Mouse (Mus musculus) embryonic facial prominence, embryonic 15.5 days (tissue): ENCODE results near the gene Plcl1. TPM values are rescaled to one million over a fixed set of nuclear protein-coding genes. Genes with fewer than 3 reads are reported as not detected.

Experiments
- ATAC-seq: fragments of 200-750 bp; cut with Nextera tagmentation; 2 replicates; pipeline ENCODE4 v1.8.0; 2017; ENCODE audit warnings: low read depth, moderate TSS enrichment; ENCODE audit not compliant: insufficient number of reproducible peaks, low FRiP score, low TSS enrichment
- H3K27ac ChIP-seq: fragments of 300-500 bp; sonication (generic); replicated peaks from 2 replicates; pipeline ENCODE4 v1.5.1; 2015; ENCODE audit warnings: mild to moderate bottlenecking, inconsistent platforms
- H3K27me3 ChIP-seq: fragments of 300-500 bp; sonication (generic); 2 replicates; pipeline ENCODE4 v1.6.1; 2015; ENCODE audit warnings: inconsistent platforms
- H3K36me3 ChIP-seq: fragments of 300-500 bp; sonication (generic); 2 replicates; pipeline ENCODE4 v1.6.1; 2015; ENCODE audit warnings: mild to moderate bottlenecking, inconsistent platforms
- H3K4me1 ChIP-seq: fragments of 300-500 bp; sonication (generic); 2 replicates; pipeline ENCODE4 v1.6.1; 2015; ENCODE audit warnings: inconsistent platforms
- H3K4me2 ChIP-seq: fragments of 300-500 bp; sonication (generic); replicated peaks from 2 replicates; pipeline ENCODE4 v1.6.1; 2015; ENCODE audit warnings: mild to moderate bottlenecking, inconsistent platforms
- H3K4me3 ChIP-seq: fragments of 300-500 bp; sonication (generic); replicated peaks from 2 replicates; pipeline ENCODE4 v1.5.1; 2015; ENCODE audit warnings: mild to moderate bottlenecking, inconsistent platforms
- H3K9ac ChIP-seq: fragments of 300-500 bp; sonication (generic); 2 replicates; pipeline ENCODE4 v1.6.1; 2015; ENCODE audit warnings: inconsistent platforms
- H3K9me3 ChIP-seq: fragments of 300-500 bp; sonication (generic); replicated peaks from 2 replicates; pipeline ENCODE4 v1.6.1; 2016; ENCODE audit warnings: inconsistent platforms
- WGBS: fragments of 180-500 bp; shearing (Covaris S2); methylation state at CpG from one replicate; pipeline ENCODE4 v1.1.7; 2015; 5-methylcytosine and 5-hydroxymethylcytosine counted together
- polyA plus RNA-seq: library from polyadenylated mRNA; unstranded; fragments of >200 nt; fragmentation: Nextera tagmentation; extraction: Ambion mirVana; gene quantifications from 2 replicates; pipeline ENCODE4 v1.2.1, GENCODE M21; 2015

Gene Plcl1
- polyA plus RNA-seq, 1 experiment from 2014 or later: 2.2 TPM

DNA sequence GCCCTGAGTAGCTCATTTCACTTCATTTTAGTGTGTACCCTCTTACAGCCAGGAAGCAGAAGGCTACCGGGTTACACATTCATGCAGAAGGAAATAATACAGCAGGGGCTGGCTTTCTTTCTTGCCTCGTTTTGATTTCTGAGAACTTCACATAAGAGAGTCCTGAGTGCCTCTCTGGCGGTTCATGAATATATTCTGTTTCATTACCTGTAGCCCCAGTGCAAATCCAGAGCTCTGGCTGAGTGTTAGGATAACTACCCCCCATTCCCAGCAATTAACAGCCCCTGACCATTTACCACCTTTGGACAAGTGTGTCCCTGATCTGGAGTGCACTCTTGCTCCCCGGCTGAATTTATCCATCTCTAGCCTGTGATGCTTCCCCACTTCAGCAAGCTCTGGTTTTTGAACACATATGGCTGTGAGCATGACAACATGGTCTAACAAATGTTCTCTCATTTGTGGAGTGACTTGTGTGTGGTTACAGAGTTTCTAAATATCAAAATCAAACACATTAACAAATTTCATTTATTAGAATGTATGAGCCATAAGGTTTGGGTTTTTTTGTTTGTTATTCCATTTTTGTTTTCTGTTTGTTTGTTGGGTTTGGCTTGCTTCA lies 263.0 kb downstream of the Plcl1 start:
- no peak for ATAC-seq
- Histone ChIP-seq H3K36me3 (no peaks in the 10 kb centered on the region), H3K9me3 (no peaks in the 10 kb centered on the region), H3K27ac (no peak overlapping the region), H3K4me2 (no peak overlapping the region), H3K9ac (no peak overlapping the region), H3K4me1 (no peaks in the 10 kb centered on the region), H3K27me3 (no peaks in the 10 kb centered on the region), H3K4me3 (no peak overlapping the region)
- 58% methylated on average over 4 of the region's 4 CpGs for WGBS

DNA sequence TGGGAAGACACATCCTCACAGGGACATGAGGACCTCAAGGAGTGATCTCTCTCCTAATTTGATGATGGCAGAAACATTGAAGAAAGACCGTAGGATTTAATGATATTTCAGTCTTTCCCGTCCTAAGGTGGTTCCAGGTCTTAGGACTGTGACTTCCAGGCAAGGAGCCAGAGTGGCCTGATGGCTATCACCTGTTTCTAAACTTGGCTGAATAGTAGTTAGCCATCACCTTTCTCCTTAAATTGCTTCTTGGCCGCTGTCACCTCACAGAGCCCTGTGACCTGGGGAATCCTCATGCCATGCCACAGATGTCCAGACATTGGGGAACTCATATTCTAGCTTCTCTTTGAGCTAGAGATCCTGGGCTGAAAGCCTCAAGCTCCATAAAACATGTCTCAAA lies 277.0 kb downstream of the Plcl1 start:
- Histone ChIP-seq H3K4me3 (no peak overlapping the region), H3K9ac (no peak overlapping the region), H3K27ac (no peak overlapping the region), H3K4me1 (no peaks in the 10 kb centered on the region), H3K36me3 (no peaks in the 10 kb centered on the region), H3K4me2 (no peak overlapping the region), H3K27me3 (no peaks in the 10 kb centered on the region), H3K9me3 (no peaks in the 10 kb centered on the region)
- ATAC-seq: no peak
- 92% methylated on average over 3 of the region's 3 CpGs for WGBS

DNA sequence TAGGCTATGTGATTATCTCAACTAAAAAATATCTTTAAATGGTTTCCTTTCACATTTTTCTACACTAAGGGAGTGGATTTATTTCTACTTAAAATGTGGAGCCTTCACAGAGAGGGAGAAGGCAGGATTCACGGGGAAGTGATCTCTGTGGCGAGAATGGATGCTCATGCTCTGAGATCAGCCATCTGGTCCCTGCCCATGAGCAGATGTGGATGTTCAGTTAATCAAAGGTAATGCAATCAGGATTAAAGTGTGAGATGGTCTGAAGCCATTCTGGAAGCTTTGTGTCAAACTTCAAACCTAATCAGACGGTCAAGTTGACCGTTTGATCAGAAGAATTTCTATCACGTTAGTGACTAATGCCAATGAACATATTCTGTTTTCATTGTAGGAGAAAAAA lies 280.5 kb downstream of the Plcl1 start:
- no peak for ATAC-seq
- H3K27me3 ChIP-seq: no peaks in the 10 kb centered on the region
- 56% methylated on average over 5 of the region's 5 CpGs for WGBS
- no peak overlapping the region for H3K9ac ChIP-seq
- no peaks in the 10 kb centered on the region for H3K9me3 ChIP-seq
- H3K4me2 ChIP-seq: no peak overlapping the region
- no peaks in the 10 kb centered on the region for H3K4me1 ChIP-seq
- H3K27ac ChIP-seq: no peak overlapping the region
- no peaks in the 10 kb centered on the region for H3K36me3 ChIP-seq
- H3K4me3 ChIP-seq: no peak overlapping the region

DNA sequence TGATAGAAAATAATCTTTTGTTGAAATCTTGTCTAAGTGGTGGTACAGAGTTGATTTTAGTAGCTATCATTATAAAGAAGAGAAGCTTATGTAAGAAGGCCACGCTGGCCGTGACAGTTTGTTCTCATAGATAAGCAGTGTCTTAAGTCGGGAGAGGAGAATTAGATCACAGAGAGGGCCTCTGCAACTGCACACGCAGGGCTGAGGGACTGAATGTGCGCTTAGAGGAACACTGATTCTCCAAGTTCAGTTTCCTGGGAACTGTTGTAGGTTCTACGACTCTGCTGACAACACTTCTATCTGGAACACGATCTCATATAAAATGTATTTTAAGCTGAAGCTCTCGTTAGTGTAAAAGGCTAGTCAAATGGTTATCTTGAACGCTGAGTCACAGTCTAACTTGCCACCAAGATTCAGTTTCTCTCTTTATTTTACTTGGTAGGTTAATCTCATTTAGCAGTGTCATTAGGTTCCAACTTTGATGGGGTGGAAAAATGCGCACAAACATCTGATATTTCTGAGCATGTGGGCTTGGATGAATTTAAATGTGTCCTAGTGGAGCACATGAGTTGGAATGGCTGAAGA lies 288.0 kb downstream of the Plcl1 start:
- Histone ChIP-seq H3K36me3 (no peaks in the 10 kb centered on the region), H3K4me3 (no peak overlapping the region), H3K4me2 (no peak overlapping the region), H3K4me1 (no peaks in the 10 kb centered on the region), H3K27me3 (no peaks in the 10 kb centered on the region), H3K9ac (no peak overlapping the region), H3K27ac (no peak overlapping the region), H3K9me3 (no peaks in the 10 kb centered on the region)
- ATAC-seq: no peak
- WGBS: 85% methylated on average over 10 of the region's 10 CpGs

DNA sequence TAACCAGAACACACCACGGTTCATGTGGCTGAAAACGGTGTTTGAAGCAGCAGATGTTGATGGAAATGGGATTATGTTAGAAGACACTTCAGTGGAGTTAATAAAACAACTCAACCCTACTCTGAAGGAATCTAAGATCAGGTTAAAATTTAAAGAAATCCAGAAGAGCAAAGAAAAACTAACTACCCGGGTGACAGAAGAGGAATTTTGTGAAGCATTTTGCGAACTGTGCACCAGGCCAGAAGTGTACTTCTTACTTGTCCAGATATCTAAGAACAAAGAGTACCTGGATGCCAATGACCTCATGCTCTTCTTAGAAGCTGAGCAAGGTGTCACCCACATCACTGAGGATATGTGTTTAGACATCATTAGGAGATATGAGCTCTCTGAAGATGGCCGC lies 290.5 kb downstream of the Plcl1 start:
- H3K9ac ChIP-seq: no peak overlapping the region

DNA sequence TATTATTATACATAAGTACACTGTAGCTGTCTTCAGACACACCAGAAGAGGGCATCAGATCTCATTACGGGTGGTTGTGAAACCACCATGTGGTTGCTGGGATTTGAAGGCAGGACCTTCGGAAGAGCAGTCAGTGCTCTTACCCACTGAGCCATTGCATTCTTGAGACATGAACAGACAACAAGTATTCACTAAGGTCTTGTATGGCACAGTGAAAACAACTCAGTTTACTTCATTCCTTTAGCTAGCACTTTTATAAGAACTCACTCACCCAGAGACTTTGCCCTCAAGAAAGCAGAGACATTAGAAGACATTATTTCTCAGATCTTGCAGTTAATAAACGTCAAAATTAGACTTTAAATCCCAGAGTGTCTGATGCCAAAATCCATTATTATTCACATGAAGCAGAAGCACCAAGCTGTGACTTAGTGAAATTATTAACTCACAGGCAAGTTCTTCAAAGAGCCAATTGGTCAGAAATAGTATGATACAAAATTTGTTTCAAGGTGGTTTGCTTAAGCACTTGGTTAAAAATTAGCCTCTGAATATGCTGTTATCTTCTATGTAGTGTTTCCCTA lies 293.8 kb downstream of the Plcl1 start:
- no peak overlapping the region for H3K4me3 ChIP-seq
- 80% methylated on average over 3 of the region's 3 CpGs for WGBS
- no peak overlapping the region for H3K9ac ChIP-seq
- ATAC-seq: no peak
- H3K9me3 ChIP-seq: no peaks in the 10 kb centered on the region
- H3K27ac ChIP-seq: no peak overlapping the region
- H3K27me3 ChIP-seq: no peaks in the 10 kb centered on the region
- H3K4me2 ChIP-seq: no peak overlapping the region
- H3K4me1 ChIP-seq: no peaks in the 10 kb centered on the region
- H3K36me3 ChIP-seq: no peaks in the 10 kb centered on the region

More for the DNA sequence above, 290.5 kb downstream of the Plcl1 start:
- H3K4me1 ChIP-seq: no peaks in the 10 kb centered on the region
- WGBS: 93% methylated on average over 5 of the region's 5 CpGs
- no peaks in the 10 kb centered on the region for H3K36me3 ChIP-seq
- H3K9me3 ChIP-seq: no peaks in the 10 kb centered on the region
- no peak overlapping the region for H3K4me3 ChIP-seq
- H3K4me2 ChIP-seq: no peak overlapping the region
- H3K27me3 ChIP-seq: no peaks in the 10 kb centered on the region
- no peak for ATAC-seq
- H3K27ac ChIP-seq: no peak overlapping the region

DNA sequence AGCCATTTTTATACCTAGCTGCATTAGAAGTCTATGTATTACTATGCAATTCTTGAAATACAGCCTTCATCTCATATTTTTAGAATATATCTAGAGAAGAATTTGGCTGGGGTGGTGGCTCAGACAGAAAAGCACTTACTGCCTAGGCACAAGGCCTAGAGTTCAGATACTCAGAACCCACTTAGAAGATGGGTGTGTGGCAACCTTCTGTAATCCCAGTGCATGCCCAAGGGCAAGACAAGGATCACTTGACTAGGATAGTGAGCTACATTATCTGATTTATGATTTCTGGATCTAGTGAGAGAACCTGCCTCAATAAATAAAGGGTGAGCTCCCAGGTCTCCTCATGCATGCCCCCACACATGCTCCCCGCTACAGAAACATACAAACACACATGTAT lies 294.3 kb downstream of the Plcl1 start:
- no peak overlapping the region for H3K27ac ChIP-seq
- WGBS: 88% methylated on average over 1 of the region's 1 CpGs
- no peak overlapping the region for H3K4me2 ChIP-seq
- H3K4me3 ChIP-seq: no peak overlapping the region
- H3K27me3 ChIP-seq: no peaks in the 10 kb centered on the region
- no peaks in the 10 kb centered on the region for H3K9me3 ChIP-seq
- no peaks in the 10 kb centered on the region for H3K36me3 ChIP-seq
- no peak overlapping the region for H3K9ac ChIP-seq
- ATAC-seq: no peak
- H3K4me1 ChIP-seq: no peaks in the 10 kb centered on the region

DNA sequence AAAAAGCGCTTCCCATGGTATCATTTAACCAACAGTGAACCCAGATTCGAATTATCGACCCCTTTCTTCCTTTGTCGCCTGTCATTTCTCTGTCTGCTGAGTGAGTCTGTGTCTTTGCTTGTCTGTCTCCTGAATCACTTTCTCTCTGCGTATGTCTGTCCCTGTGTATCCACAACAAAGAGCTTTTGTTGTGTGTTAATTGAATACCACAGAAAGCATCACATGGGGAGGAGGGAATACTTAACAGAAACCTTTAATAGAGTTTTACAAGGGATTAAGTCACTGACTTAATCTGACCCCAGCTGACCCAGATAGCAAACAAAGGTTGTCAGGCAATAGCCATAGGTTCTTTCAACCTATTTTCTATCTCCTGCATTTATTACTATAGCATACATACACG lies 295.0 kb downstream of the Plcl1 start:
- Histone ChIP-seq H3K9ac (no peak overlapping the region), H3K27ac (no peak overlapping the region), H3K4me3 (no peak overlapping the region), H3K4me1 (no peaks in the 10 kb centered on the region), H3K4me2 (no peak overlapping the region), H3K36me3 (no peaks in the 10 kb centered on the region), H3K27me3 (no peaks in the 10 kb centered on the region), H3K9me3 (no peaks in the 10 kb centered on the region)
- ATAC-seq: no peak
- WGBS: 47% methylated on average over 6 of the region's 6 CpGs

DNA sequence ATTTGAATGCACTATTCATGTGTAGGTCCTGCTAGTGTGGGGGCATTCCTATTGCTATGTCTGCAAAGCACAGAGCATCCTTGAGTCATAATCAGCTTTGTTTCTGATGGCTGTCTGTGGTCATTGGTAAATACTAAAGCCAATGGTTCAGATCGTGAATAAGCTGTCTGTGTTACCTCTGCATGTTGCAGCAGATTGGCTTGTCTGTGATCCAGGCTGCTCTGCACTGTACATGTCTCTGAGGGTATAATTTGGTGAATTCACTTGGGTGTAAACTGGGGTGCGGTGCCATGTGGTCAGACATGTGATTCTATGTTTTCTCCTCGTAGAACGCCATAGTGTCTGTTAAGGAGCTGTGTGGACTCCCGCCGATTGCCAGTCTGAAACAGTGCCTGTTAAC lies 295.9 kb downstream of the Plcl1 start:
- Histone ChIP-seq H3K27me3 (no peaks in the 10 kb centered on the region), H3K4me2 (no peak overlapping the region), H3K9me3 (no peaks in the 10 kb centered on the region), H3K4me3 (no peak overlapping the region), H3K9ac (no peak overlapping the region), H3K36me3 (no peaks in the 10 kb centered on the region), H3K4me1 (no peaks in the 10 kb centered on the region), H3K27ac (no peak overlapping the region)
- ATAC-seq: no peak; the same call in 1 of the 2 replicates
- 79% methylated on average over 6 of the region's 6 CpGs for WGBS

DNA sequence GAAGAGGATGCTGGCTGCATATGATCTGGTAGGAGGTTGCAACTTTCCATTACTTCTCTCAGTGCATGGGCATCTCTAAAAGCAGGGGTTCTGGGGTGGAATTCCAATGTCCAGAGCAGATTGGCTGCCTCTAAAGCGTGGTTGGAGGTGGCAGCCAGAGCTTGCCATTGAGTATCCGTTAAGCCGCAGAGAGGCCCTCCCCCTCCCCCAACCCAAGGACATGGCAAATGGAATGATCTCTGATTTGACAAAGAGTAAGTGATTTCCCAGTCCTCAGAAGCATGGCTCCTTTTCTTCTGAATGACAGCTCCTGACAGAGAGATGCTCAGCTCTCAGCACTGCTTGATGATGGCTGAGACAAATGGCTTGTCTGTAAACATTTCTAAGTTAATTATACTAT lies 296.4 kb downstream of the Plcl1 start:
- ATAC-seq: no peak
- Histone ChIP-seq H3K9ac (no peak overlapping the region), H3K4me1 (no peaks in the 10 kb centered on the region), H3K4me2 (no peak overlapping the region), H3K4me3 (no peak overlapping the region), H3K27ac (no peak overlapping the region), H3K27me3 (no peaks in the 10 kb centered on the region), H3K9me3 (no peaks in the 10 kb centered on the region), H3K36me3 (no peaks in the 10 kb centered on the region)
- 49% methylated on average over 3 of the region's 3 CpGs for whole genome bisulfite sequencing

DNA sequence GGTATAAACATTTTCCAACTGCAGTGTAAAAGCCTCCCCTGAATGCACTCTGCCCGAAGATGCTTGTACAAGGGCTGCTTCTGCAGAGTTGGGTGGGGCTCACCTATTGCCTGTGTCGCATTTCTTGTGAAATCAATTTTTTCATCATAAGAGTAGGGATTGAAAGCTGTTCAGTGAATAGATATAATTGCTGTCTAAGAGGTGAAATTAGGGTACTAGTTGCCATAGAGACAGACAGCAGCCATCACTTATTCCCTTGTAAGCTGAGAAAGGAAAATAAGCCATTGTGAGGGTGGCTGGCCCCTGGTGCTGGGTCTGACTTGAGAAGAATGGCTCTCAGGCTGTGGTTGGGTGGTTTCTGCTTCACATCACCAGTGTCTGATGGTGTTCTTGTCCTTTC lies 299.0 kb downstream of the Plcl1 start:
- no peaks in the 10 kb centered on the region for H3K36me3 ChIP-seq
- no peak overlapping the region for H3K9ac ChIP-seq
- no peak overlapping the region for H3K27ac ChIP-seq
- ATAC-seq: no peak
- WGBS: 61% methylated on average over 2 of the region's 2 CpGs
- no peaks in the 10 kb centered on the region for H3K27me3 ChIP-seq
- H3K4me1 ChIP-seq: no peaks in the 10 kb centered on the region
- H3K4me2 ChIP-seq: no peak overlapping the region
- H3K9me3 ChIP-seq: no peaks in the 10 kb centered on the region
- H3K4me3 ChIP-seq: no peak overlapping the region

DNA sequence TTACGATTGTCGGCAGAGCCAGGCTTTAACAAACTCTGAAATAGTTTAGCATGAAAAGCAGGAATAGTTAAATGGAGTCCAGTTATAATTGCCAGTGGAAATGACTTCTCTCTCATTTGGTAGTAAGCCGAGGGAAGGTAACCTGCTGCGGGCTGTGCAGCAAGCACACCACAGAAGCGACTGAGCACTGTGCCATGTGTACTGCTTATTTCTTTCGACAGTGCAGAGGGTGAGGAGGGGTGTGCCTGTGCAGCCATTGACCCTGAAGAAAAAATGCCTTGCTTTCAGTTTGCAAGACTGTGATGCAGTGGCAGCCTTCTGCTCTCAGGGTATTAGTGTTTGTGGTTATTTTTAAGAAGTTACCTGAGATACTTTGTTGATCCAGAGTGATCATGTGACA lies 299.5 kb downstream of the Plcl1 start:
- no peaks in the 10 kb centered on the region for H3K4me1 ChIP-seq
- no peaks in the 10 kb centered on the region for H3K27me3 ChIP-seq
- H3K4me2 ChIP-seq: no peak overlapping the region
- H3K9me3 ChIP-seq: no peaks in the 10 kb centered on the region
- no peaks in the 10 kb centered on the region for H3K36me3 ChIP-seq
- no peak overlapping the region for H3K9ac ChIP-seq
- no peak for ATAC-seq
- WGBS: 67% methylated on average over 6 of the region's 6 CpGs
- H3K4me3 ChIP-seq: no peak overlapping the region
- H3K27ac ChIP-seq: no peak overlapping the region
